Mouse (Mus musculus): ENCODE results near the gene Arhgap22.

DNA sequence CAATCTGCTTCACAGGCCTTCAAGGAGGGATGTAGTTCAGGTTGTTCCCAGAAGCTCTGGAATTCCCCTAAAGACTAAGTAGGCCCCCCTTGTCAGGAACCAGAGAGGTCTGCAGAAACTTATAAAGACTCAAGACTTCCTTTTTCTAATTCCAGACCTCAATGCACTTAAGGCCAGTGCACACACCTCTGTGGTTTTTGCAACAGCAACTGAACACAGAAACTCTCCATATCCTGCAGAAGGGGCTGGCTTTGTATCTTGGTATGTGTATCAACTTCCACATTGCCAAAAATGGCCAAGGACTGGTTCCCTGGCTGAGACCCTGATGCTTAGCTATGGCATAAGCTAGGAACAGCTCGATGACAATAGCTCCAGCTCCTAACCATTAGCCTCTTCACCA, 41.9 kb upstream of the Arhgap22 start:
- TF ChIP-seq CTCF (conservative IDR thresholded peaks at IDR 0.05 in 1 of 2, IDR thresholded peaks at IDR 0.05 in 1 of 2; ENCODE audit: low read depth in 2 of 2, low read length in 2 of 2) (no peak), EP300 (IDR thresholded peaks at IDR 0.05; ENCODE audit: low read length) (no peak), POLR2A (IDR thresholded peaks at IDR 0.05; ENCODE audit: low read depth, low read length) (no peak), JUND (conservative IDR thresholded peaks at IDR 0.05; ENCODE audit: low read depth, low read length) (no peak), E2F4 (IDR thresholded peaks at IDR 0.05; ENCODE audit: insufficient replicate concordance, low read depth, low read length) (no peak), MAZ (IDR thresholded peaks at IDR 0.05; ENCODE audit: low read depth, low read length) (no peak), UBTF (IDR thresholded peaks at IDR 0.05; ENCODE audit: low read depth, low read length) (no peak), POLR2AphosphoS2 (IDR thresholded peaks at IDR 0.05; ENCODE audit: low read depth, low read length) (no peak), USF1 (IDR thresholded peaks at IDR 0.05; ENCODE audit: low read depth, low read length) (no peak), ETS1 (conservative IDR thresholded peaks at IDR 0.05; ENCODE audit: low read depth, low read length) (no peak), ZC3H11A (IDR thresholded peaks at IDR 0.05; ENCODE audit: low read depth, low read length) (no peak), RCOR1 (conservative IDR thresholded peaks at IDR 0.05; ENCODE audit: low read depth, low read length) (no peak), HCFC1 (IDR thresholded peaks at IDR 0.05; ENCODE audit: low read depth, low read length) (no peak), MAX (IDR thresholded peaks at IDR 0.05; ENCODE audit: low read length) (no peak)

All from CH12.LX (cell line).